Mouse (Mus musculus) myocyte (in vitro differentiated cells): ENCODE data around the gene Gpr135.

Source experiments
- E2F4 ChIP-seq: IDR thresholded peaks from one replicate; pipeline ENCODE4 v1.6.1; 2011; ENCODE audit warnings: mild to moderate bottlenecking, control low read depth, moderate library complexity; ENCODE audit not compliant: insufficient read depth
- MYOG ChIP-seq, 3 experiments: IDR thresholded peaks; one replicate each; pipeline ENCODE4 v1.6.1; 2011; ENCODE audit warnings: control low read depth in 2 of 3, low read depth in 2 of 3, mild to moderate bottlenecking in 2 of 3; ENCODE audit not compliant: insufficient read length in 2 of 3, control insufficient read depth in 1 of 3, insufficient read depth in 1 of 3
- POLR2A ChIP-seq: IDR thresholded peaks from one replicate; pipeline ENCODE4 v1.6.1; 2011; ENCODE audit warnings: low read depth, mild to moderate bottlenecking, control low read depth, moderate library complexity; ENCODE audit not compliant: insufficient read length
- TCF12 ChIP-seq: IDR thresholded peaks from one replicate; pipeline ENCODE4 v1.6.1; 2011; ENCODE audit warnings: mild to moderate bottlenecking, control low read depth; ENCODE audit not compliant: poor library complexity, insufficient read depth, severe bottlenecking

GRCm38 (mm10) chr12:72022790-72023189, 48.1 kb downstream of the Gpr135 start:
- TF ChIP-seq POLR2A, result no peak
- no peak for TF ChIP-seq TCF12
- TF ChIP-seq MYOG (IDR thresholded peaks at IDR 0.05; ENCODE audit: control insufficient read depth in 1 of 3, insufficient read depth in 1 of 3, insufficient read length in 2 of 3, low read depth in 2 of 3), result no peak
- no peak for TF ChIP-seq E2F4
